Mouse (Mus musculus) megakaryocyte progenitor cell, adult 5-6 weeks (primary cell): ENCODE results near the gene Ablim1. TPM values are rescaled to one million over a fixed set of nuclear protein-coding genes. Genes with fewer than 3 reads are reported as not detected.
A peak's percentile ranks its signal among the peaks of the same experiment; 100 is the strongest.

ENCODE experiments used
- ATAC-seq: replicated peaks from 2 replicates; pipeline ENCODE4 v1.8.0; 2016; ENCODE audit warnings: mild to moderate bottlenecking, moderate TSS enrichment, inconsistent platforms; ENCODE audit not compliant: poor library complexity
- total RNA-seq, 2 experiments: library from RNA; stranded (forward) in 1 of 2; stranded (reverse) in 1 of 2; fragments of 157-497, 149-512 nt in 1 of 2; fragments of 200-1000 nt in 1 of 2; gene quantifications; 2 replicates each; pipeline versions ENCODE4 v1.2.3 to v1.2.4; 2015 to 2017

The Ablim1 gene
- total RNA-seq, 2 experiments from 2014 or later, result 6.7 to 7.0 TPM

DNA sequence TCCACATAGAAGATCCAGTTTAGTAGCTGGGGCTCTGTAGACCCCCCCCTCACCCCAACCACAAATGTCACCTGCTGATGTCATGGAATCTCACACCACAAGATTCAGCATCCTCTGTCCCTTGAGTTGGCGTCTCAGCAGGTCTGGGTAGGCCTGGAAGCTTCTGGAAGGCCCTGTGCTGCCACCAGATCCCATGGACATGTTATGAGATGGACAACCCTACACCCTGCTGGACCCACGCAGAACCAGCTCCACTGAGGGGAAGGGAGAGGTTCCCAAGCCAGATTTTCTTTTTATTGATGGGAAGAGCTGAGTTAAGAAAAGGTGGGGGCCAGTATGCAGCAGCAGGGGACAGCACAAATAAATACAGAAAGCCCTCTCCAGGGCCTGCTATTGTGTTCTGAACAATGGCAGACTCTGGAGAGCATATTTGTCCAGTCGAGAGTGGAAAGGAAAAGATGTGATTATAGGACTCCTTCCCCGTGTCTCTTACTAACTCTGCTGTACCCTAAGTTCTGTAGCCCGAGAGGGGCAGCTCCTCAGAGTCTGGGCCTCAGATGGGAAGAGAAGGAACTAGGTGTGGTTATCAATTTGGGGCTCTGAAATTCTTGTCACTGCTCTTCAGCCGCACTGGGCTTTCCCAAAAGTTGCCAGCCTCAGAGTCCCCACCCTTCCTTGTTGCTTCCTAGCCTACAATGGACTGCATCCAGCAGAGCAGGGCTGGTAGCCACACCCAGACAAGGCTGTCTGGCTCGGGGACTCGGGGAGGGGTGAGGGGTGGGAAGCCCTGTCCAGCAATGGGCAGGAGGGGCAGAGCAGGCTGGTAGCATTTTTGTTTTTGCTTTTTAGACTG lies 286.2 kb downstream of the Ablim1 start:
- no peak for ATAC-seq

DNA sequence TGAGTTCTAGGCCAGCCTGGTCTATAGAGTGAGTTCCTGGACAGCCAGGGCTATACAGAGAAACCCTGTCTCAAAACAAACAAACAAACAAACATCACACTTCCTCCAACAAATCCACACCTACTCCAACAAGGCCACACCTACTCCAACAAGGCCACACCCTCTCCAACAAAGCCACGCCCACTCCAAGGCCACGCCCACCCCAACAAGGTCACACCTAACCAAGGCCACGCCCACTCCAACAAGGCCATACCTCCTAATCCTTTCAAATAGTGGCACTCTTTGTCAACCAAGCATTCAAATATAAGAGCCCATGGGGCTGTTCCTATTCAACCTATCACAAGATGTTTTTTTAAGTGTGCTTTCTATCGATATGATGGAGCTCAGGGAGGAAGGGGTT lies 288.2 kb downstream of the Ablim1 start:
- ATAC-seq, result no peak

DNA sequence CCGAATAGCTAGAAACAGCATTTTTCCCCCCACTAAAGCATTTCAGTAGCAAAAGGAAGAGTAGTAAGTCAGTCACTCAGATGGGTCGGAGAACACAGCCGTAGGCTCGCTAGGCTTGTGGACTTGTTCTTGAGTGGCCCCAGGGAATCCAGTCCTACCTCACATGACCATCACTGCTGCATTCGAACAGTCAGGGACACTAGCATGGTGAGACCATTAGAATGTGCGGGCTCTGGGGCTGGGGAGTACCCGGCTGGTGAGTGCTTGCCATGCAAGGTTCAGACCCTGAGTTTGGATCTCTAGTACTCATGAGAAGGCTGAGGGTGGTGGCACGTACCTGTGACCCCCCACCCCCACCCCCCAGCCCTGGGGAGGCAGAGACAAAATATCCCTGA lies 296.9 kb downstream of the Ablim1 start:
- no peak for ATAC-seq

DNA sequence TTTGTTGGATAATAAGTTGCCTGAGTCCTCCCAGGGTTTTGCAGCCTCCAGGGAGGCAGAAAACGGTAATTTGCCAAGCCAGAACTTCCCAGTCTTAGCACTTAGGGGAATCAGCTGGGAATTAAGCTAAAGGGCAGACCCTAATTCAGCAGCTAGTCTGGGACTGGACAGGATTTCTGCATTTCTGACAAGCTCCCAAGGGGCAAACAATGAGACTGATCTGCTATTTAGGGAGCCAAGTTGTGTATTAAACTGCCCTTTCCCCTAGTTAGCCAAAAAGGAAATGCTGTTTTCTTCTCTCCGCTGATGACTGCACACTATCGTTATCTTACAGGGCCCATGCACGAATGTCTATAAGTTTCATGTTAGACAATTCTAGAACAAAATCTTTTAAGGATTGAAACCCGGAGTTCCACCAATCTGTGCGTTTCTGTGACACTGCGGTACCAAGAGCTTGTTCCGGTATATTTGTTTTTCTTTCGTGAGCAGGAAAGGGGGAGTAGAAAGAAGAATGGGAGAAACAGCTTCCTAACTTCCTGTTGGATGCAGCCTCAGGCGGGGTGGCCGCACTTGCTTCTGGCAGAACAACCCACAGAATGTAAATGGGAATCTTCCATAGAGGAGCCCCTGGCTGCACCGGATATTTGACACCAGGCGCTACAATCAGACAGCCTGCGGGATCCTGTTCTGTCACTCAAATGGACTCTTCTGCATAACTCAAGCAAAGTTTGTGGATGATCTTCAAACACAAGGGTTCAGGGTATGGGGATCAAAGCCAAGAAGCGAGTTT lies 297.5 kb downstream of the Ablim1 start:
- no peak for ATAC-seq

DNA sequence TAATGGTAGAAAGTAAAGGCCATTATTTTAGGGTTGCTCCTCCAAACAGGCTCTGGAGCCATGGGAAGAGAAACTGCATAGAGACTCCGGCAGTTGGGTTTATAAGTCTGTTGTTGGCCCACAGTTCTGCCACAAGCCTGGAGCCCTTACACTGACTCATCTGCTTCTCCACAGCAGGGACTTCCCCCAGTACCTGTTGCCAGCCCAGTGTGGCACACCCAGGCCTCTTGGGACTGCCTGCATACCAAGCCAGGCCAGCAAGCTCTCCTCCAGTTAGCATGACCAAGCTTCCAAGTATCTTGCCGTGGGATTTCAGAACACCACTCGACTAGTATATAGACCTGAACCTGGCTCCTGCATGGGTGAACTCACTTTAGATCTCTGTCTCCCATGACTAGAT lies 299.9 kb downstream of the Ablim1 start:
- ATAC-seq, result no peak

DNA sequence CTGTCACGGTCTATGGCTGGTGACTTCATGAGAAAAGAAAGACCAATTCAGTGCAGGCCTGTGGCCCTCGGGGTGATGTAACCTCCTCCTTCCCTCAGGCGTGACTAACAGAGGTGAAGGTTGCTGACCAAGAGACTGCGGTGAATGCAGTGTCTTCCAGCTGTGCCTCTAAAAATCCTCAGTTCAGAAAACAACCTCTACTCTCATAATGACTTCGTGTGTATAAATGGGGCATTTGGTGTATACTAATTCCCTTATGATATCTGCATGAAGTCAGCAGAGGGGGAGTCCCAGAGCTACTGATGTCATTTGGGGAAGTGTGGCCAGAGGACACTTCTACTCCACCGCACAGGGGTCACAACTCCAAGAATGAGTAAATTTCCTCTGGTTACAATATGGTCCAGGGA lies 301.4 kb downstream of the Ablim1 start:
- ATAC-seq, result no peak

DNA sequence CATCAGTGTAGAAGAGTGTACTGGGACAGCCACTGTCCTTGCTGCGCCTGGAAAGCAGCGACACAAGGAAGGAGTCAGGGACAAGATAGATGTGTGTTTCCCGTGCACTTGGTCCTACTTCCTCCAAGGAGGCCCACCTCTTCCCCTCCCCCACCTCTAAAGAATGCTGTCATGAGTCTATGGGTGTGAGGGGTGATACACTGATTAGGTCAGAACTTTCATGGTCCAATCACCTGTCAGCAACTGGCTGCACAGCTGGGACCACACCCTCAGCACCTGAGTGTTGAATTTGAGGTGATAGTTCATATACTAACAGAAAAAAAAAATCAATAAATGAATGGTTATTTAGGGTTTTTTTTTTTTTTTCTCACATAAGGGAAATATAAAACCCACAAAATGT lies 302.7 kb downstream of the Ablim1 start:
- ATAC-seq, result no peak

DNA sequence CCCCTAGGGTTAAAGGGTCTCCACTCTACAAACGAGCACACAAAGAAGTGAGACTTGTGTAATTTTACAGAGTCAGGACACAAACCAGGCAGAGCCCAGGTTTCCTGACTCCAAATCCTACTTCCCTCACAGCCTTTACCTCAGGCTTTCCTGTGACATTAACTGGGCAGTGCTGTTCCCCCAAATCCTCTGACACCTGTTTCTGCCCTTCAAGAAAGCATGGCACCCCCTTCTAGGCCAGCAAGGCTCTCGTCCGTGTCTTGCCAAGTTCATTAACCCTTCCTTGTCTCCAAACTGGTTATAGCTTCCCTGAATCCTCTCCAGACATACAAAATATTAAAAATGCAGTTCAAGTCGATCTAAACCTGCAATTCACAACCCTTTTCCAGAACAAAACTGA lies 304.7 kb downstream of the Ablim1 start:
- no peak for ATAC-seq

DNA sequence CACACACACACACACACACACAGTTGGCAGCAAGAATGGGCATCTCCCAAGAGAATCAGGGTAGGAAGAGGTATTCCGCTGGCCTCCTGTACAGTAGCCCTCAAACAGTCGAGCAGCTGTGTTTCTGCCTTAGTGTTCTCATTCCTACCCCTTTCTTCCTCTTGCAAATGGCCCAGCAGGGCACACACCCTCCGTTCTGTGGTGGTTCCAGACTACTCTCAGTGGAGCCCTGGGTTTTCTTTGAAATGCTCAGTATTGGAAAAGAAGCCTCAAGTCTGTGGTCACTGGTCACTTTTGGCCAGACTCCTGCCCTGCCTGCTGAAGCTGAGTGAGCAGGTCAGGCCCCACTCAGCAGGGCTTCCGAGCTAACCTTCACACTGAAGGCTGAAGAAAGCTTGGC lies 305.1 kb downstream of the Ablim1 start:
- no peak for ATAC-seq

DNA sequence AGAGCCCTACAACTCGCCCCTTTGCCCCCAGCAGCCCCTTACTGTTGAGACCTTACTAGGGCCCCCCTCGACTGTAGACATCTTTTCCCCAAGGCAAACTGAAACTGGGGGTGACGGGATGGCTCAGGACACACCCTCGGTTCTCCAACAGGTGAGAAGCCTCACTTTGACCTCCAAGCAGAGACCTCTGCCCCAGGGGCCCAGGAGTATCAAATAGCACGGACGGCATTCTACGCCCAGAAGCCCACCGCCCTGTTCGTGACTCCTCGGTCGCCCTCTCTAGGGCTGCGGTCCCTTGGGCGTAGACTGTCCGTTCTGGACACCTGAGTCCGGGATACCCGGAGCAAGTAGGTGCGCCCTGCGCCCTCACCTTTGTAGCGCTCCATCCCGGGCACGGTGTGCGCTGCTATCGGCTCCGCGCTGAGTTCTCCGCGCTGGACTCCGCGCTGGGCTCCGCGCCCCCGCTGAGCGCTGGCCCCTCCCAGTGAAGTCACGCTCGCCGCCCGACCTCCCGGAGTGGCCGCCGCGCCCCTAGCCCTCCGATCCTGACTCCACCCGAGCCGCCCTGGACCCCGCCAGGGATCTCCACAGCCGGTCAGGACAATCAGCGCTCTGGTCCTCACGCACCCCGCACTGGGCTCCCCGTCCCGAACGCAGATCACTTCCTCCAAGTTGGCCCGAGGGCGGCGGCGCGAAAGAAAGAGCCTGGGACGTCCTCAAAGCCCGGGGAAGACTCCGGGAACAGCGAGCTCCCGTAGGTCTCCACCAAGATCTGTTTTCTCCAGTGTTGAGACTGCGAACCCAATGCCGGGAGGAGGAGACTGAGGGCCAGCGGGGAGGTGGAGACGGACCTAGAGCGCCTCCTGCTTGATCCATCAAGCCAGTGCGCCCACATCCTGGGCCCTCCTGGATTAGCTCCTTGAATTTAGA lies 306.7 kb downstream of the Ablim1 start, which contains the start of gene Afap1l2:
Gene Afap1l2, minus strand, starts transcription at position 448 of the 930 bp plus-strand sequence.
- ATAC-seq, result 0 out of 2 replicates have a peak, but pooled peaks have one; percentile 29

DNA sequence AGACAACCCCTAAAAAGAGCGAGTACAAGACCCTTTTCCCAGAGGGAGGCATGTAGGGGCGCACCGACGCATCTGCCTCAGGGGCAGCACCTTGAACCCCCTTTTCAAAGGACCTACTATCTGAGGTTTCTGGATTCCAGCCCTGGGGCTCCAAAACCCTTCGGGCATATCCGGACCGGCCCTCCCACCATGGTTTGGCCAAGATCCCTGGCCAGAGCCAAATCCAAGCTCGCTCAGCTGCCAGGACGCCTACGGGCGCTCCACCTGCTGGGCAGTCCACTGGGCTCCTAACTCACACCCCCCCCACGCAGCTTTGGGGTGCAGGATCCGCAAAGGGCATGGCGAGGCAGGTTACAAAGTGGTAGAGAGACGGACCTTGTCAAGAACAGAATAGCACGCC lies 307.4 kb downstream of the Ablim1 start:
- ATAC-seq, result no peak

DNA sequence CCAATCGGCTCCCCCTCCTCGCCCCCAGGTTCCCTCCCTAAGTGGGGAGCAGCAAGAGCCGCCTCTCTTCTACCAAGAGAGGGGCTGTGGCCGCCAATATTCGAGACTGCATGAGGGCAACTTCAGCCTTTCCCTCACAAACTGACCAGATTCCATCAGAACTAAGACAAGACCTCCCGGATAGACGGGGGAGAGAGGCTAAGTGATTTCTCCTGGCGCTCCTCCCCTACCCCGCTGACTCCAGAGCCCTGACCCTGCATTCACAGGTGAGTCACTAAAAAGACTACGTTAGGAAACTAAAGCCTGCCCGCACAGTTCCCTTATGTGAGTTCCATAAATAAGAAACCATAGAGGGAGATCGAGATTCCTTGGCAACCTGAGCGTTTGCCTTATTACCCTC lies 307.9 kb downstream of the Ablim1 start:
- ATAC-seq, result no peak

DNA sequence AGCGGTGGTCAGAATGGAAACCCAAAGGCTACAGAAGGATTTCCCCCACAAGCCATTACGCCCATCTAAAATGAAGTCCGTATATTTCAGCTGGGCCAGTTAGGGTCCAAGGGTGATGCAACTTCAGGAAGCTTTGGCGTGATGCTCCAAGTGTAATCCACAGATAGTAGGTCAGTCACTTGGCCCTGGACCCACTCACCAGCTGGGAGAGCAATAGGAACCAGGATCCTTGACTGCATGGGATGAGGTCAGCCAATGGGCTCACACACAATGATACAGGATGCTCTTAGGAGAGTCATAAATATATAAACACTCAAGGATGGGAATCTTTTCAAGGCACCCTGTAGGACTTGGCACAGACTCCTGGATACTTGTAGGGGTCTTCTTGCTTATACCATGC lies 309.7 kb downstream of the Ablim1 start:
- ATAC-seq, result no peak

DNA sequence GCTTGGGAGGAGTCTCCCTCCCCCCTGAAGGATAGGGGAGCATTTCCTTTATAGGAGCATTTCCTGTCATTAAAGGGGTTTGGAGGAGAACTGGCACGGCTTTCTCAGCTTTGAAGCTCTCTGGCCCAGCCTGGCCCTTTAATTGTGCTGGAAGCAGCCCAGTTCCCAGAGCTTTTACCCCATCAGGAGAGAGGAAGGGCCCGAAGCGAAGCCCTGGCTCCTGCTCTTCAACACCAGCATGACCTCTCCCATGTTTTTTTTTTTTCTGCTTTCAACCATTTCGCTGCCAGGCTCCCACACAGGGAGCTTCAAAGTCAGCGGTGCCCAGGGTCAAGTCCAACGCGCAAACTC lies 311.3 kb downstream of the Ablim1 start:
- no peak for ATAC-seq

DNA sequence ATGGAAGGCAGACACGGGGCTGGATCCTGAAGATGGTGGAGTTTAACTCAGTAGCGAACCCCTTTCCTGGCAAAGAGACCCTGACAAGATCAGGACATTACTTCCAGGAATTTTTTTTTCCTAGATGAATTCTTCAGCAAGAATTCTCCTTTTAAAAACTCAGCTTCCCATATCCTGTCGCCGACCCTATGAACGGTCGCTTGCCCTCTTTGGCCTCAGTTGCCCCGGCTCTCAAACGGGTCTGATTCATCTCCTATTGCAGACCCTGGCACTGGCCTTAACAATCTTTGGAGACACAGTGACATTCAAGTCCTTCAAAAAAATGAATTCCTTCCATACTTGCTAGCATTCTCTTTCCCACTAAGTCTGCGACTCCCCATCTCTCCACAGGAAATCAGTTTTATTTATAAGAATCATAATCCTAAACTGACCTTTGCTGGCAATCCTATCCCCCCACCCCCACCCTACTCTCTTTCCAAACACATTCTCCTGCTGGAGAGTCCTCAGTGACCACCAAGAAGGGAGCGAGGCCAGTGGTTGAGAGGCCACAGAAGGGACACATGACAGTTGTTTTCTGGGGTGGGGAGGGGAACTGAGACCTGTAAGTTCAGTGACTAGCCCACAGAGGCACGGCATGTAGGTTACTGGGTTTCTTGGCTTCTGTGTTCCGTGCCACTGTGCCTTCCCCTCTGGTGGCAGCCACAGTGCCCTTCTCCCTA lies 311.8 kb downstream of the Ablim1 start:
- no peak for ATAC-seq

DNA sequence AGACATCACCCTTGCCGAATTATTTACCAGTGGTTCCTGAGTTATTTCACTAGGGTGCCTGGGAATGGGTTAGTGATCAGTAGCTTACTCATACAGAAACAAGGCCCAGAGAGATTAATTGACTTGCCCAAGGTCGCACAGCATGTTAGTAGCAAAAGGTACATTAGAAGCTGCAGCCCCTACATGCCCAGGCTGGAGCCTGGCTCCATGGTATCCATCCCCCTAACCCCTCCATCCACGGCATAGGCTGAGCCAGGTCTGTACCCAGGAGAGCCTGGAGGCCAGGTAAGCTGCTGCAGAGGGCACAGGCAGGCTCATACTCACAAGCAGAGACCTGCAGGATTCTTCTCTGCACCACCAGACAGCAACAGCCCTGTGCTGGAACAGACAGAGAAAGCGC lies 312.8 kb downstream of the Ablim1 start:
- no peak for ATAC-seq

DNA sequence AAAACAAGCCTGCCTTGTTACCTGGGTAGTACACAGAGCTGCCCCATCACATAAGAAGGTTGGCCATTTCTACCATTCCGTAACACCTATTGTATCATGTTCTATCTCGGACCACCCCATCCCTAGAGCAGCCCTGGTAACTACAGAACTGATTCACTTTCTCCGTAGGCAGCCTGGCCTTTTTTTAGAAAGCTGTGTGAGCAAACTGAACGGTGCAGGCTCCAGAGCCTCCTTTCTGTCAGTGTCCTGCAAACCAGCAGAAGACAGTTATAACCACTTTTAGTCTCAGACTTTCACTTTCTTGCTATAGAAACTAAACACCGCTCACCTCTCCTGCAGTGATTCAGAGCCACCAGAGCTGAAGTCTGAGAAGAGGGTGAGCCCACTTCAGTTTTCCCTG lies 314.1 kb downstream of the Ablim1 start:
- ATAC-seq, result no peak

DNA sequence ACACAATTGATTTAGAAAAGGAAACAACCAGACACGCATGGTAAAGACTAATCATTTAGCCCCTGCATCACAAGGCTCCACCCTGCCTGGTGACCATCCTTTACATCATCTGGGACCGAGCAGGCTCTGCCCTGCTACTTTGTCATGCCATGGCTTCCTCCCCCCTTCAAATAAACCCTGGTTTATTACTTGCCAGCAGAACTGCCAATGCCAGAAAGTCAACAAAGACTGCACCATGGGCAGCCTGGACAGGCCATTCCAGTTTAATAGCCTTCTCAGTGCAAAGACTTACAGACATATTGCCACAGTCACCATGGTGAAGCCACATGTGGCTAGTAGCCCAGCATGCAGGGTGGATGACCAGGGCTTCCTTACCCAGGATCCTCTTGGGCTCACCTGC lies 314.9 kb downstream of the Ablim1 start:
- no peak for ATAC-seq

DNA sequence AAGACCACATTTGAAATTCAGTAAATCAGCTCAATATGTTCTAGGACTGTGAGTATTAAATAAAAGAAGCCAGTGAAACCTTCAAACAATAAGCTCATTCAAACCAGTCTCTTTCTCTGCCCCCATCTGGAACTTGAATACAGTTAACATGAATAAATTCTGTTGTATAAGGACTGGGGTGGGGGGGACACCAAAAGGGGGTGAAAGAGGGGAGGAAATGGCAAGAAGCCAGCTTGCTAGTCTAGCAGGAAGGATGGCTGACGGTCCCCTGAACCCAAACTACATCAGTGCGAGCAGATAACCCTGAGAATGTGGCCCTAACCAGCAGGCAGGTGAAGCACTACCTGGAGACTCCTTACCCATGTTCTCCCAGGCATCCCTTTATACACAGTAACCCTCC lies 315.8 kb downstream of the Ablim1 start:
- no peak for ATAC-seq

DNA sequence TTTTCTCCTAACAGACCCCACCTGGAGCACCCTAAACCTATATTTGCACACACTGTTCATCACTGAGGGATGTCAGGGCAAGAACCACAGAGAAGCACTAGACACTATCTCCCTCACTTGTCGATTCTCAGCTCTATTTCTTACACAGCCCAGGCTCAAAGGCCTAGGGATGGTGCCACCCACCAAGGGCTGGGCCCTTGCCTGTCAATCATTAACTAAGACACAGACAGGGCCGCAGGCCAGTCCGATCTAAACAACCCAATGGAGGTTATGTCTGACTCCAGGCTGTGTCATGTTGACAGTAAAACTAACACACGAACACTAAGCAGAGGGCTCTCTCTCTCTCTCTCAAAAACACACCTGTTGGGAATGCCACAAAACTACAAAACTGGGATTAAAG lies 316.4 kb downstream of the Ablim1 start:
- ATAC-seq, result no peak
